Mouse (Mus musculus): Measurements from ENCODE around the gene Gcc2.
"Not testable (repeated sequence)": the region's sequence is repeated elsewhere in the genome, so short reads cannot be mapped to it uniquely, and the experiment has no call there.

- not testable (repeated sequence) for TF ChIP-seq CTCF (conservative IDR thresholded peaks at IDR 0.05; ENCODE audit: low read length); POU5F1 (IDR thresholded peaks at IDR 0.05; ENCODE audit: borderline replicate concordance, low read length)
Measured at GRCm38 (mm10) chr10:58226357-58226756, 28.9 kb upstream of the Gcc2 start.
